Mouse (Mus musculus) forebrain, embryonic 15.5 days (tissue): ENCODE results near the gene Esrra. TPM values are rescaled to one million over a fixed set of nuclear protein-coding genes. Genes with fewer than 3 reads are reported as not detected.

Experiments
- ATAC-seq: fragments of 200-750 bp; cut with Nextera tagmentation; replicated peaks from 2 replicates; pipeline ENCODE4 v1.8.0; 2017; ENCODE audit warnings: mild to moderate bottlenecking, moderate TSS enrichment, moderate library complexity
- H3K27ac ChIP-seq: fragments of 300-500 bp; sonication (generic); replicated peaks from 2 replicates; pipeline ENCODE4 v1.5.1; 2015; ENCODE audit warnings: mild to moderate bottlenecking, inconsistent platforms
- H3K27me3 ChIP-seq: fragments of 300-500 bp; sonication (generic); 2 replicates; pipeline ENCODE4 v1.6.1; 2015; ENCODE audit warnings: inconsistent platforms
- H3K36me3 ChIP-seq: fragments of 300-500 bp; sonication (generic); 2 replicates; pipeline ENCODE4 v1.6.1; 2015; ENCODE audit warnings: mild to moderate bottlenecking, inconsistent platforms
- H3K4me1 ChIP-seq: fragments of 300-500 bp; sonication (generic); 2 replicates; pipeline ENCODE4 v1.6.1; 2015; ENCODE audit warnings: inconsistent platforms
- H3K4me2 ChIP-seq: fragments of 300-500 bp; sonication (generic); replicated peaks from 2 replicates; pipeline ENCODE4 v1.6.1; 2015; ENCODE audit warnings: mild to moderate bottlenecking, inconsistent platforms
- H3K4me3 ChIP-seq: fragments of 300-500 bp; sonication (generic); 2 replicates; pipeline ENCODE4 v1.5.1; 2015; ENCODE audit warnings: mild to moderate bottlenecking, inconsistent platforms
- H3K9ac ChIP-seq: fragments of 300-500 bp; sonication (generic); replicated peaks from 2 replicates; pipeline ENCODE4 v1.6.1; 2015; ENCODE audit warnings: mild to moderate bottlenecking, inconsistent platforms
- H3K9me3 ChIP-seq: fragments of 300-500 bp; sonication (generic); 2 replicates; pipeline ENCODE4 v1.6.1; 2016; ENCODE audit warnings: inconsistent platforms
- WGBS: fragments of 180-500 bp; shearing (Covaris S2); methylation state at CpG from one replicate; pipeline ENCODE4 v1.1.7; 2015; ENCODE audit warnings: mixed read lengths; 5-methylcytosine and 5-hydroxymethylcytosine counted together
- polyA plus RNA-seq: library from polyadenylated mRNA; unstranded; fragments of >200 nt; fragmentation: Nextera tagmentation; extraction: Ambion mirVana; gene quantifications from 2 replicates; pipeline ENCODE4 v1.2.1, GENCODE M21; 2015

Esrra gene
- polyA plus RNA-seq, 1 experiment from 2014 or later: 20.3 TPM

- no peaks in the 10 kb centered on the region for H3K36me3 ChIP-seq
- H3K27ac ChIP-seq: no peak overlapping the region
- no peak for ATAC-seq
- H3K4me2 ChIP-seq: no peak overlapping the region
- no peak overlapping the region for H3K4me3 ChIP-seq
- no peak overlapping the region for H3K9ac ChIP-seq
- no peaks in the 10 kb centered on the region for H3K9me3 ChIP-seq
- 7% methylated on average over 37 of the region's 40 CpGs for WGBS
- H3K27me3 ChIP-seq: peaks cover 75% of the 10 kb centered on the region
- H3K4me1 ChIP-seq: peaks cover 29% of the 10 kb centered on the region
Observed at GRCm38 (mm10) chr19:6925611-6926329, 4.2 kb upstream of the Esrra start.

GRCm38 (mm10) chr19:6925307-6925573 is 3.6 kb upstream of the Esrra start, which contains the start of gene Catsperz:
Gene Catsperz (minus strand): TSS chr19:6925380.
- peaks cover 34% of the 10 kb centered on the region for H3K4me1 ChIP-seq
- ATAC-seq: no peak
- no peak within 1 kb of the TSS for H3K4me3 ChIP-seq
- H3K27ac ChIP-seq: no peak within 1 kb of the TSS
- H3K36me3 ChIP-seq: no peaks in the 10 kb centered on the region
- H3K4me2 ChIP-seq: no peak within 1 kb of the TSS; the same call in 1 of the 2 replicates
- 3% methylated on average over 9 of the region's 9 CpGs for WGBS
- H3K27me3 ChIP-seq: peaks cover 71% of the 10 kb centered on the region
- H3K9me3 ChIP-seq: no peaks in the 10 kb centered on the region
- no peak within 1 kb of the TSS for H3K9ac ChIP-seq

- 3% methylated on average over 39 of the region's 39 CpGs for WGBS
- H3K36me3 ChIP-seq: no peaks in the 10 kb centered on the region
- no peak for ATAC-seq
- H3K4me1 ChIP-seq: peaks cover 39% of the 10 kb centered on the region
- no peaks in the 10 kb centered on the region for H3K9me3 ChIP-seq
- H3K4me2 ChIP-seq: no peak overlapping the region; the same call in 1 of the 2 replicates
- no peak overlapping the region for H3K4me3 ChIP-seq
- no peak overlapping the region for H3K27ac ChIP-seq
- no peak overlapping the region for H3K9ac ChIP-seq
- peaks cover 68% of the 10 kb centered on the region for H3K27me3 ChIP-seq
Observed at GRCm38 (mm10) chr19:6924461-6925306, 3.1 kb upstream of the Esrra start.

GRCm38 (mm10) chr19:6922901-6923735 is 1.5 kb upstream of the Esrra start:
- WGBS: 63% methylated on average over 6 of the region's 6 CpGs
- H3K4me3 ChIP-seq: no peak overlapping the region
- no peak overlapping the region for H3K27ac ChIP-seq
- H3K9me3 ChIP-seq: no peaks in the 10 kb centered on the region
- peaks cover 39% of the 10 kb centered on the region for H3K4me1 ChIP-seq
- 0 out of 2 replicates have a peak, but pooled peaks cover 5% of the 10 kb centered on the region for H3K36me3 ChIP-seq
- peaks cover 55% of the 10 kb centered on the region for H3K27me3 ChIP-seq
- no peak for ATAC-seq
- H3K4me2 ChIP-seq: no peak overlapping the region
- no peak overlapping the region for H3K9ac ChIP-seq

- 2% methylated on average over 38 of the region's 48 CpGs for WGBS
- Histone ChIP-seq H3K36me3 (0 out of 2 replicates have a peak, but pooled peaks cover 5% of the 10 kb centered on the region), H3K27me3 (peaks cover 34% of the 10 kb centered on the region), H3K27ac (peak overlapping the region; percentile 88), H3K9ac (peak overlapping the region; percentile 97), H3K4me2 (peak overlapping the region; percentile 93), H3K4me3 (peak overlapping the region; percentile 88), H3K4me1 (peaks cover 33% of the 10 kb centered on the region), H3K9me3 (no peaks in the 10 kb centered on the region)
- peak; percentile 8; the same call in 1 of the 2 replicates for ATAC-seq
Observed at GRCm38 (mm10) chr19:6920741-6921636, 624 bp downstream of the Esrra start.

- H3K4me3 ChIP-seq: peak overlapping the region; percentile 88
- 0 out of 2 replicates have a peak, but pooled peaks cover 5% of the 10 kb centered on the region for H3K36me3 ChIP-seq
- peak overlapping the region; percentile 93 for H3K4me2 ChIP-seq
- H3K9me3 ChIP-seq: no peaks in the 10 kb centered on the region
- H3K27me3 ChIP-seq: peaks cover 25% of the 10 kb centered on the region
- no peak for ATAC-seq
- peaks cover 30% of the 10 kb centered on the region for H3K4me1 ChIP-seq
- WGBS: 45% methylated on average over 8 of the region's 8 CpGs
- no peak overlapping the region; the same call in 1 of the 2 replicates for H3K9ac ChIP-seq
- no peak overlapping the region for H3K27ac ChIP-seq
Observed at GRCm38 (mm10) chr19:6919876-6920740, 1.5 kb downstream of the Esrra start.

GRCm38 (mm10) chr19:6919431-6919830 is 2.2 kb downstream of the Esrra start:
- H3K9ac ChIP-seq: no peak overlapping the region
- no peaks in the 10 kb centered on the region for H3K9me3 ChIP-seq
- H3K36me3 ChIP-seq: 0 out of 2 replicates have a peak, but pooled peaks cover 5% of the 10 kb centered on the region
- H3K27me3 ChIP-seq: peaks cover 18% of the 10 kb centered on the region
- H3K27ac ChIP-seq: no peak overlapping the region
- no peak overlapping the region for H3K4me3 ChIP-seq
- no peak overlapping the region for H3K4me2 ChIP-seq
- peaks cover 23% of the 10 kb centered on the region for H3K4me1 ChIP-seq
- no peak for ATAC-seq

- no peak for ATAC-seq
- Histone ChIP-seq H3K9me3 (no peaks in the 10 kb centered on the region), H3K4me1 (peaks cover 23% of the 10 kb centered on the region), H3K9ac (no peak overlapping the region), H3K27ac (no peak overlapping the region), H3K27me3 (peaks cover 8% of the 10 kb centered on the region), H3K36me3 (peaks cover 10% of the 10 kb centered on the region), H3K4me2 (no peak overlapping the region), H3K4me3 (no peak overlapping the region)
- WGBS: 89% methylated on average over 4 of the region's 4 CpGs
Observed at GRCm38 (mm10) chr19:6918321-6918720, 3.3 kb downstream of the Esrra start.

- Histone ChIP-seq H3K4me3 (no peak overlapping the region), H3K27me3 (no peaks in the 10 kb centered on the region), H3K9ac (no peak overlapping the region), H3K4me1 (peaks cover 15% of the 10 kb centered on the region), H3K36me3 (peaks cover 27% of the 10 kb centered on the region), H3K27ac (no peak overlapping the region), H3K9me3 (no peaks in the 10 kb centered on the region), H3K4me2 (no peak overlapping the region)
- 88% methylated on average over 4 of the region's 4 CpGs for WGBS
- ATAC-seq: no peak
Observed at GRCm38 (mm10) chr19:6916496-6916895, 5.1 kb downstream of the Esrra start.

- peaks cover 16% of the 10 kb centered on the region for H3K4me1 ChIP-seq
- no peaks in the 10 kb centered on the region for H3K27me3 ChIP-seq
- ATAC-seq: no peak
- H3K9ac ChIP-seq: no peak overlapping the region
- peaks cover 33% of the 10 kb centered on the region for H3K36me3 ChIP-seq
- WGBS: 93% methylated on average over 4 of the region's 4 CpGs
- H3K27ac ChIP-seq: no peak overlapping the region
- H3K4me2 ChIP-seq: no peak overlapping the region
- no peaks in the 10 kb centered on the region for H3K9me3 ChIP-seq
- no peak overlapping the region for H3K4me3 ChIP-seq
Observed at GRCm38 (mm10) chr19:6915276-6915675, 6.3 kb downstream of the Esrra start.
